Mouse (Mus musculus) leukemia stem cell, adult 10-12 weeks (primary cell): Measurements from ENCODE around the gene Zfyve27. TPM values are rescaled to one million over a fixed set of nuclear protein-coding genes. Genes with fewer than 3 reads are reported as not detected.

Experiments used
- polyA plus RNA-seq: library from polyadenylated mRNA; stranded (reverse); fragments of >175 nt; gene quantifications from 2 replicates; pipeline ENCODE4 v1.2.3, GENCODE M21; 2012; ENCODE audit warnings: low replicate concordance

The Zfyve27 gene
- polyA plus RNA-seq, result 14.8 and 15.6 TPM in 2 replicates

GRCm38 (mm10) chr19:42163764-42164163, at the start of gene Zfyve27:
Gene Zfyve27, plus strand, starts transcription at chr19:42163951.

GRCm38 (mm10) chr19:42128787-42129508, 34.8 kb upstream of the Zfyve27 start, which contains the start of gene Avpi1:
Gene Avpi1, minus strand, starts transcription at chr19:42129059.

DNA sequence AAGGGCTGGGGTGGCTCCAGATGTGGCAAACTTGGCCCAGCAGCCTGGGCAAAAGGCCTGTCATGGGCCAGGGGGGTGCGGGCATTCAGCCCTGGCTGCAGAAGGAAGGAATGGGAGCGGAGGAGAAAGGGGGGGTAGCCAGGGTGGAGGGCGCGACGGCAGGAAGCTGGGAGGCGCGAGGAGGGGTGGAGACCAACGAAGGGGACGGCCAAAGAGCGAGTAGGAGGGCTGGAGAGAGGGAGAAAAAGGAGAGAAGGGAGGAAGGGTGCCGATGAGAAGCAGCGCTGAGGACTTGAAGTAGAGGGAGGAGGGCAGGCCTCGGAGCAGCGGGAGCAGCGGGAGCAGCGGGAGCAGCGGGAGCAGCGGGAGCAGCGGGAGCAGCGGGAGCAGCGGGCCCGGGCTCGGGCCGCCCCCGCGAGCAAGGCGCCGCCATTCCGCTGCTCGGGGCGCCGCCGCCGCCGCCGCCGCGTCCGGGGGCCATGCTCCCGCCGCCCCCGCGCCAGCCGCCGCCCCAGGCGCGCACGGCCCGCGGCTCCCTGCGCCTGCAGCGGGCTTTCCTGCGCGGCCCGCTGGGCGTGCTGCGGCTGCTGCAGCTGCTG, 16.5 kb upstream of the Zfyve27 start, which contains the start of gene Marveld1:
Gene Marveld1, plus strand, starts transcription at position 231 of the 599 bp plus-strand sequence.

DNA sequence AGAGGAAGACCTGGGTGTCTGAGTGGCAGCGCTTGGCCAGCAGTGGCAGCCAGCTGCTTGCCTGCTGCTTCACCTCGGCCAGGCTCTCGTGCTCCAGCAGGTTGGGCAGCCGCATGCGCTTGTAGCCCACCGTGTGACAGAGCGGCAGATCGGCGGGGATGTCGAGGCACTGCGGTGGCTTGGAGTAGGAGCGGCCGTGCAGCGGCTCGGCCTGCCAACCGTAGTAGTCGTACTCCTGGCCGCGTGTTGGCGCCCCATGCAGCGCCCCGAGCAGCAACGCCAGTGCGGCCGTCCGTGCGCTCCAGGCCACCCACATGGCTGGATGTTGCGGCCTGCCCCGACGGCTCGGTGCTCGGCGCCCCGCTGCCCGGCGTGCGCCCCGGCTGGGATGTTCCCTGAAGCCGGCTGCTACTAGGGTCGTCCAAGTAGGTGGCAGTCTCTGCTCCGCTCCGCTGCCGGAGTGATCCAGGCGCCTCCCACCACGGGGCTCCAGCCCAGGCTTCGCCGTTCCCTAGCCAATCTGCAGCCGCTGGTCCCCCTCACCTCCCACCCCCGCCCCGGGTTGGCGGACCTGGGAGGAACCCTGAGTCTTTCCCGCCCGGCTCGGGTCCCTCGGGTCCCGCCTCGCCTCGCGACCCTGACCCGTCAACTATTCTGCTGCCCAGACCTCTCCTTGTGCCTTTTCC, 38.1 kb downstream of the Zfyve27 start, which contains the start of gene Sfrp5:
Gene Sfrp5, minus strand, starts transcription at position 557 of the 686 bp plus-strand sequence.

Other genes starting within 250 kb of the Zfyve27 start
- 5.5 and 21.0 TPM in 2 replicates for gene Exosc1, start 230.5 kb upstream of the Zfyve27 start, polyA plus RNA-seq
- 20.4 and 33.6 TPM in 2 replicates for gene Zdhhc16, start 230.5 kb upstream of the Zfyve27 start, polyA plus RNA-seq
- gene Mms19, start 182.8 kb upstream of the Zfyve27 start, polyA plus RNA-seq, result 5.1 and 29.0 TPM in 2 replicates
- gene Ubtd1, start 182.2 kb upstream of the Zfyve27 start, polyA plus RNA-seq, result 6.3 and 8.7 TPM in 2 replicates
- 0.55 and 1.0 TPM in 2 replicates for gene Ankrd2, start 128.0 kb upstream of the Zfyve27 start, polyA plus RNA-seq
- gene Hoga1, start 118.3 kb upstream of the Zfyve27 start, polyA plus RNA-seq, result not detected in 2 replicates
- gene 4933411K16Rik, start 111.7 kb upstream of the Zfyve27 start, polyA plus RNA-seq, result not detected in 2 replicates
- gene Morn4, start 77.6 kb upstream of the Zfyve27 start, polyA plus RNA-seq, result 0.09 and 0.50 TPM in 2 replicates
- gene Pi4k2a, start 73.5 kb upstream of the Zfyve27 start, polyA plus RNA-seq, result 16.8 and 26.8 TPM in 2 replicates
- 4.4 and 14.3 TPM in 2 replicates for gene Avpi1, start 34.9 kb upstream of the Zfyve27 start, polyA plus RNA-seq
- 4.7 and 6.3 TPM in 2 replicates for gene Marveld1, start 16.6 kb upstream of the Zfyve27 start, polyA plus RNA-seq
- gene Sfrp5, start 38.3 kb downstream of the Zfyve27 start, polyA plus RNA-seq, result not detected in 2 replicates
- gene Golga7b, start 83.6 kb downstream of the Zfyve27 start, polyA plus RNA-seq, result not detected in 2 replicates